Mouse (Mus musculus) heart, postnatal 0 days (tissue): Measurements from ENCODE around the gene Krt86.

Experiments
- CTCF ChIP-seq: IDR thresholded peaks from 2 replicates; pipeline ENCODE4 v1.5.1; 2016; ENCODE audit warnings: antibody characterized with exemption, control low read depth, low read depth
- EP300 ChIP-seq: IDR thresholded peaks from 2 replicates; pipeline ENCODE4 v1.6.1; 2016; ENCODE audit warnings: antibody characterized with exemption, low read depth

DNA sequence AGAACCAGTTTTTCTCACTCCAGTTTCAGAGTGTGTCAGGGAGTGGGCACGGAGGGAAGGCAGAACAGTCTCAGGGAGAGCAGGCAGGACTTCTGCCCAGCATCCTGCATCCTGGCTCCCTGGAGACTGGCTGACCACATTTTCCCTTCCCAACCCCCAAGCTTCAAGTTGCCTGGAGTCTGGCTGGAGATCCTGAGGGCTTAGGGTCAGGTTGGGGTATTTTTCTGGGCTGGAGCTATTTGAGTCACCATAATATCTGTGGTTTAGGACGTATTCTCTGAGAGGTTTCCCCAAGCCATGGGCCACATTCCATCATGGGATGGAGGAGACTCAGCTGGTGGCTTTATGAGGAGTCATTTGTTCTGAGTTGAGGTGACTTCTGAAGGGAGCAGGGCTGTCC lies 18.0 kb upstream of the Krt86 start:
- TF ChIP-seq CTCF (no peak), EP300 (no peak)
